Mouse (Mus musculus) bone marrow, adult 2 months (tissue): ENCODE measurements around the gene Il1rap. TPM values are rescaled to one million over a fixed set of nuclear protein-coding genes. Genes with fewer than 3 reads are reported as not detected.

Source experiments
- H3K27ac ChIP-seq: fragments of 200-500 bp; 2 replicates; pipeline ENCODE4 v1.5.1; 2012; ENCODE audit warnings: low read depth, mild to moderate bottlenecking, control low read depth, inconsistent platforms, low read length; ENCODE audit not compliant: control insufficient read depth, poor library complexity, insufficient read depth
- H3K4me1 ChIP-seq: fragments of 200-500 bp; 2 replicates; pipeline ENCODE4 v1.6.1; 2011; ENCODE audit warnings: low read length; ENCODE audit not compliant: control insufficient read depth, insufficient read depth
- H3K4me3 ChIP-seq: fragments of 200-500 bp; replicated peaks from 2 replicates; pipeline ENCODE3; 2011; ENCODE audit warnings: mild to moderate bottlenecking, low read depth, low read length, control low read depth; ENCODE audit not compliant: control insufficient read depth
- CTCF ChIP-seq: fragments of 200-500 bp; IDR thresholded peaks from 2 replicates; pipeline ENCODE4 v1.5.1; 2011; ENCODE audit warnings: low read length, control low read depth; ENCODE audit not compliant: control insufficient read depth, insufficient read depth
- POLR2A ChIP-seq: fragments of 200-500 bp; IDR thresholded peaks from 2 replicates; pipeline ENCODE4 v1.6.1; 2011; ENCODE audit warnings: low read depth, mild to moderate bottlenecking, control low read depth, low read length, borderline replicate concordance; ENCODE audit not compliant: control insufficient read depth
- WGBS: fragments of 180-500 bp; shearing (Covaris S2); methylation state at CpG from one replicate; pipeline ENCODE4 v1.1.7; 2018; 5-methylcytosine and 5-hydroxymethylcytosine counted together
- polyA plus RNA-seq: library from polyadenylated mRNA; stranded (reverse); fragments of >200 nt; gene quantifications from 2 replicates; pipeline ENCODE4 v1.2.4, GENCODE M21; 2011; ENCODE audit warnings: low replicate concordance; ENCODE audit not compliant: missing spikeins, insufficient read depth, insufficient read length

The Il1rap gene
- polyA plus RNA-seq, 1 experiment: 1.9 TPM

DNA sequence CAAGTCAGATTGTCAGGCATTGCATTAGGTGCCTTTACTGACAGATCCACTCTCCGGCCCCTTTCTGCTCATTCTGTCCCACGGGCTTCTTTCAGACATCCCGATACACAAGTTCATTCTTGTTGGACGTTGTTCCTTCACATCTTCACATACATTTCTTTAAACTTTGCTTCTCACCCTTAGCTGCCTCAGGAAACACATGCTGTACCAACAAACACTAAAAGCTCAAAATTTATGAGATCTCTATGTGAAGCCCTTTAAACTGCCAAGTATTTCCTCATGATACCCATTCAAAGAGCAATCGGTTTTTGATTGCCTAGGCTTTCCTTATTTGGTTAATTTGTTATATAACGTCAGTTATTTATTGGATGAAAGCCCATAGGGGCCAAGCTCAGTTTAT is 61.6 kb downstream of the Il1rap start:
- H3K27ac ChIP-seq: no peak overlapping the region
- TF ChIP-seq CTCF (no peak), POLR2A (no peak)
- H3K4me3 ChIP-seq: no peak overlapping the region
- WGBS: 56% methylated on average over 6 of the region's 6 CpGs
- no peaks in the 10 kb centered on the region for H3K4me1 ChIP-seq

DNA sequence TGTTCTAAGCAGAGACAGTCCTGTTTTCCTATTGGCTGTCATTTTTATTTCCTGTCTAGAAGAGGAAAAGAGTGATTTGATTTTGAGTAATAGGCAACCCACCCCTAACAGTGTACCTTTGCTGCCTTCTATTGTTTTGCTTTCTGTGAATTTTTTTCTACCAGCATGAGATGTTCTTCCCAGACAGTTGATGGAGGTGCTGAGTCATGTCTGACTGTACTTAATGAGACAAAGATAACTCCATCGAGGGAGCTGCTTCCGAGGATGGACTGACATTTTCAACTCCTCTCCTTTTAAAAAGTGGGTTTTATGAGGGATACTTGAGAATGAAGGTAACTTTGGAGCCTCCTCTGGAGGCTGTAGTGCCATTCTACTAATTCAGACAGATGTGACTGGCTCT is 64.6 kb downstream of the Il1rap start:
- 55% methylated on average over 2 of the region's 2 CpGs for WGBS
- TF ChIP-seq CTCF (no peak), POLR2A (no peak)
- no peaks in the 10 kb centered on the region for H3K4me1 ChIP-seq
- H3K4me3 ChIP-seq: no peak overlapping the region
- no peak overlapping the region for H3K27ac ChIP-seq

DNA sequence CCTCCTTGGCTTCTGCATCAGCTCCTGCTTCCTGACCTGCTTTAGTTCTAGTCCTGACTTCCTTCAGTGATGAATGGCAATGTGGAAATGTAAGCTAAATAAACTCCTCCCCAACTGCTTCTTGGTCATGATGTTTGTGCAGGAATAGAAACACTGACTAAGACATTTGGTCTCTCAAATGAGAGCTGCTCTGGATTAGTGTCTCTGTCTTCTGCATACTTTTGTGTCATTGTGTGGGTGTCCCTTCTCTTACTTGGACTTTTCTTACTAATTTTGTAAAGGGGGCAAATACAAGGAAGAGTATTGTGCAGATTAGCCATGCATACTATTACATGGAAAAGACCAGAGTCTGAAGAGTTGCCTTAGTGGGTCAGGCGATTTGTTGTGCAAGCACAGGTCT is 65.5 kb downstream of the Il1rap start:
- 78% methylated on average over 1 of the region's 1 CpGs for WGBS
- Histone ChIP-seq H3K4me1 (no peaks in the 10 kb centered on the region), H3K4me3 (no peak overlapping the region), H3K27ac (no peak overlapping the region)
- no peak for TF ChIP-seq CTCF
- no peak for TF ChIP-seq POLR2A

DNA sequence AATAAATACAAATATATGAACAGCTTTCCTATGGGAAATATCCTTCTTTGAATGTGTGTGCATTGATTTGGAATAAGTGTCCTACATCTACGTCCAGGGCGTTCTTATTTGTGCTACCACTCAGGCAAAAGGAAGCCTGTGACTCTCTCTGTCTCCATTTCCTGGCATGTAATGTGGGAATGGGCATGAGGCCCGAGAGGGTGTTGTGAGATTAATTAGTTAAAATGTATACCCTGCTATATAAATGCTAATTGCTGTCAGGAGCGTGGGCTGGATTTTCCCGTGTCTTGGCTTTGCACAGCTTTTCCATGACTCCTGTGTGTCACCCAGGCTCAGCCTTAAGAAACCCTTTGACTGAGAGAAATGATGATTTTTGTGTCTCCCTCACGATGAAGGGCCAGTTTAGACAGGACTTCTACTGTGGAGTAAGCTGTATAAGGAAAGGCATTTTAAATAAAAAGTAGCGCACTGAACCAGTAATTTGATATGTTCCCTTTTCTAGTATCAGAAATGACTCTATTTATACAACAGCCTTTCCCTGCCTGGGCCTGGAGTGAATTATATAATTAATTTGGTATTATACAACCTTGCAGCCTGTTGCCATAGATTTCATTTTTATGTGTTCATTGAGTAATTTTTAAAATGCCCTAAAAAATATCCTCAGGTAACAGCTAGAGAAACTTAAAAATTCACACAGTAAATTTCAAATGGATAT is 81.4 kb downstream of the Il1rap start:
- 88% methylated on average over 7 of the region's 7 CpGs for WGBS
- H3K4me1 ChIP-seq: no peaks in the 10 kb centered on the region
- H3K27ac ChIP-seq: no peak overlapping the region
- no peak overlapping the region for H3K4me3 ChIP-seq
- TF ChIP-seq POLR2A (no peak), CTCF (no peak)

DNA sequence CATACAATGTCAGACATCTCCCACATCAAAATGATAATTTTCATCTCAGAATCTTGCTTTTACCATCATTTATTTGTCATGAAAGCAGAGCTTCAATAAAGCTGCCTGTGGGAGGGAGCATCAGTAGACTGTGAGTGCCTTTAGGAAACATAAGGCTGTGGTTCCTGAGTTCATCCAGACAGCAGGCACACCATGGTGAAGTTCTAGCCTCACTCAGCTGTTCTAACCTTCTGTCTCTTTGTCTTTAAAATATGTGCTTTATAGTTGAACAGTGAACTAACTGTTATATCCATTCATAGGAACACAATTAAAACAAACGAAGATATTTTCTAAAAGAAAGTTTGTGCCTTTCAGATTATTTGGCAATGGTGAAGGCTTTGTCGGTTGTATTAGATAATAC is 84.9 kb downstream of the Il1rap start:
- WGBS: 71% methylated on average over 2 of the region's 2 CpGs
- TF ChIP-seq CTCF: no peak
- TF ChIP-seq POLR2A: no peak
- H3K27ac ChIP-seq: no peak overlapping the region
- H3K4me3 ChIP-seq: no peak overlapping the region
- H3K4me1 ChIP-seq: no peaks in the 10 kb centered on the region

DNA sequence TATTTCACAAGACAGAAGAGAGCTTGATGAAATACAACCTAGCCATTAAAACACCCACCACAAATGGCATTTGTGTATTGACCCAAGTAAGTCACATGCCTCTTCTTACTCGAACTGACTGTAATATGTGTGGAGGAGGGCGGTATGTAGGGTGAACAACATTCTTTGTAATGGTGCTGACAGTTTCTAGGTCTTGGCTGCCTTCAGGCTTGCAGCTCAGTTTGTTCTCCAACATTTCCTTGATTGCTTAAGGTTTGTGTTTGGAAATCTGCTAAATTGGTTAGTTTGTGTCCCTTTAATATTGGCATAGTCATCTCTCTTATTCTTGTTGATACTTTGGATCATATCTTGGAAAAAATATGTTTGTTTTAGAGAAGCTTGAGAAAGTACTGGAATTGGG is 87.6 kb downstream of the Il1rap start:
- Histone ChIP-seq H3K4me1 (no peaks in the 10 kb centered on the region), H3K4me3 (no peak overlapping the region), H3K27ac (no peak overlapping the region)
- TF ChIP-seq POLR2A (no peak), CTCF (no peak)
- 48% methylated on average over 2 of the region's 2 CpGs for WGBS

DNA sequence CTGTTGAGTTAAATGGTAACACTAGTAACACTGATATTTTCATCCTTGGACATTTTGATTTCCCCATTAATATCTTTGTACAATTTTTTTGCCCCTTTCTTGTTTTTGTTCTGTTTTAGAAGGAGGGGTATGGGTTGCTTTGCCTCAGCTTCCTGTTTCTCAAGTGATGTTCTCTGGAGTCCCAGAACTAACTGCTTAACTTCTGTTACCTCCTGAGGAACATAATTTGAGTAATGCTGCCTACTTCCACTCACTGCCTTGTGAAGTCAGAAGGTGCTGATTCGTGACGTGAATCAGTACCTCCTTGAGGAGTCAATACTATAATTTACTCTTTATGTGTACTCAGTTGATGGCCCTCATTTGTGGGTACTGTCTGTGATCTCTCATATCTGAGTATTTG is 98.9 kb downstream of the Il1rap start:
- 51% methylated on average over 2 of the region's 2 CpGs for WGBS
- Histone ChIP-seq H3K4me1 (no peaks in the 10 kb centered on the region; the same call in 1 of the 2 replicates), H3K27ac (no peak overlapping the region), H3K4me3 (no peak overlapping the region)
- TF ChIP-seq POLR2A: no peak
- no peak for TF ChIP-seq CTCF

DNA sequence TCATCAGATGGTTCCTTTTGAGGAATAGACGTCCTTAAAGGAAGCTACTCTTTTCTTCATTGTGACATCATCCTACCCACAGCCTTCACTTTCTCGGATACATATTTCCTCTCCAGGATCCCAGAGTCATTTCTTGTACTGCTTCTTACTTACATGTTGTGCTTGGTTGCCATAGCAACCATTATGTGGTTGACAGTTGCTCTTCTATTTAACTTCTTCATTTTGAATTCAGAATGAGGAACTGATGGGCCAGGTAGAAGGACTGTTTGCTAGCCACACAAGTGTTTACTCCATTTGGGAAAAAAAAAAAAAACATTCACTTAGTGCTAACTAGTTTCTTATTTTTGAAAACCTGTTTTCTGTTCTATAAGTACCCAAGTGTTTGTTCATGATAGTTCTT is 108.3 kb downstream of the Il1rap start:
- TF ChIP-seq POLR2A (no peak), CTCF (no peak)
- WGBS: 3% methylated on average over 2 of the region's 2 CpGs

DNA sequence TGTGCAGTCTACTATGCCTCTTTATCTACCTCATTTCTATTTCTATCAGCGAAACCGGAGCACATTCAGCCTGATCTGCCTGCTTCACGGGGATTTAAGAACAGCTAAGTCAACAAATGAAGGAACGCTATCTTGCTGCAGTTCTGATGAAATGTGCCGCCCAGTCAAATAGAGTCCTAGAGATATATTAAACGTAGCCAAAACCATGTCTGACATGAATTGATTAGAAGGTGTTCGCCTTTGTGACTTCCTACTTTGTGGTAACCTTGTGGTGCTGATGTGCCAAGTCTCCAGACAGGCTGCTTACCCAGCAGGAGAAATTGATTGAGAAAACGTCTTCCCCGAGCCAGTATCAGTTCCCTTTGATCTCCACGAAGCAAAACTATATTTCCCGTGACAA is 109.8 kb downstream of the Il1rap start:
- H3K4me3 ChIP-seq: no peak overlapping the region
- peaks cover 1% of the 10 kb centered on the region; the same call in 1 of the 2 replicates for H3K4me1 ChIP-seq
- 25% methylated on average over 11 of the region's 11 CpGs for WGBS
- TF ChIP-seq CTCF (no peak), POLR2A (no peak)
- no peak overlapping the region for H3K27ac ChIP-seq

More for the DNA sequence above, 108.3 kb downstream of the Il1rap start:
- Histone ChIP-seq H3K4me1 (no peaks in the 10 kb centered on the region; the same call in 1 of the 2 replicates), H3K4me3 (no peak overlapping the region), H3K27ac (no peak overlapping the region)
